Mouse (Mus musculus): ENCODE measurements around the gene Chrna7. TPM values are rescaled to one million over a fixed set of nuclear protein-coding genes. Genes with fewer than 3 reads are reported as not detected.

Gene Chrna7
- total RNA-seq (2021): 10 to 100 TPM; 31.7 to 32.0 TPM
- long read RNA-seq, experiment 1, partial matches to known transcripts: 1 of 8 reads
- long read RNA-seq, experiment 1, other reads (novel, unspliced or antisense): 5 of 8 reads
- long read RNA-seq, experiment 2, partial matches to known transcripts: 3 of 18 reads
- long read RNA-seq, experiment 2, other reads (novel, unspliced or antisense): 11 of 18 reads

GRCm38 (mm10) chr7:63212084-63212723 lies at the start of gene Chrna7:
Chrna7 (minus strand) TSS chr7:63212569.
- DNase-seq (ENCODE audit: low spot score in 2 of 2): peak; percentile 58 to 59

GRCm38 (mm10) chr7:63249404-63249803 lies 37.0 kb upstream of the Chrna7 start:
- DNase-seq (ENCODE audit: low spot score in 2 of 2): no peak

- no peak for DNase-seq (ENCODE audit: low spot score in 2 of 2)
These were observed 25.6 kb upstream of the Chrna7 start for GRCm38 (mm10) chr7:63237852-63238516.

- DNase-seq (ENCODE audit: low spot score in 2 of 2): no peak
These were observed 12.9 kb upstream of the Chrna7 start for GRCm38 (mm10) chr7:63225066-63225780.

- DNase-seq (ENCODE audit: low spot score in 2 of 2): no peak
These were observed 707 bp downstream of the Chrna7 start for GRCm38 (mm10) chr7:63211641-63212083.

- DNase-seq (ENCODE audit: low spot score in 2 of 2): no peak
These were observed 2.9 kb downstream of the Chrna7 start for GRCm38 (mm10) chr7:63209501-63209900.

- no peak for DNase-seq (ENCODE audit: low spot score in 2 of 2)
These were observed 5.2 kb downstream of the Chrna7 start for GRCm38 (mm10) chr7:63207137-63207536.

GRCm38 (mm10) chr7:63195560-63195959 lies 16.8 kb downstream of the Chrna7 start:
- DNase-seq (ENCODE audit: low spot score in 2 of 2): no peak

GRCm38 (mm10) chr7:63189647-63190534 lies 22.5 kb downstream of the Chrna7 start:
- DNase-seq (ENCODE audit: low spot score in 2 of 2): no peak

GRCm38 (mm10) chr7:63170063-63170787 lies 42.1 kb downstream of the Chrna7 start:
- no peak for DNase-seq (ENCODE audit: low spot score in 2 of 2)

- no peak for DNase-seq (ENCODE audit: low spot score in 2 of 2)
These were observed 47.8 kb downstream of the Chrna7 start for GRCm38 (mm10) chr7:63164617-63165016.

GRCm38 (mm10) chr7:63162272-63162864 lies 50.0 kb downstream of the Chrna7 start:
- DNase-seq (ENCODE audit: low spot score in 2 of 2): no peak

- DNase-seq (ENCODE audit: low spot score in 2 of 2): no peak
These were observed 59.1 kb downstream of the Chrna7 start for GRCm38 (mm10) chr7:63153239-63153638.

GRCm38 (mm10) chr7:63148740-63149139 lies 63.6 kb downstream of the Chrna7 start:
- no peak for DNase-seq (ENCODE audit: low spot score in 2 of 2)

- DNase-seq (ENCODE audit: low spot score in 2 of 2): no peak
These were observed 64.0 kb downstream of the Chrna7 start for GRCm38 (mm10) chr7:63148321-63148720.

- no peak for DNase-seq (ENCODE audit: low spot score in 2 of 2)
These were observed 89.8 kb downstream of the Chrna7 start for GRCm38 (mm10) chr7:63122547-63122946.

- no peak for DNase-seq (ENCODE audit: low spot score in 2 of 2)
These were observed 98.7 kb downstream of the Chrna7 start for GRCm38 (mm10) chr7:63113671-63114070.

GRCm38 (mm10) chr7:63113252-63113651 lies 99.1 kb downstream of the Chrna7 start:
- no peak for DNase-seq (ENCODE audit: low spot score in 2 of 2)

- DNase-seq (ENCODE audit: low spot score in 2 of 2): no peak
These were observed 103.0 kb downstream of the Chrna7 start for GRCm38 (mm10) chr7:63109348-63109747.

GRCm38 (mm10) chr7:63085954-63086353 lies 126.4 kb downstream of the Chrna7 start:
- no peak for DNase-seq (ENCODE audit: low spot score in 2 of 2)

Measured in adrenal gland, postnatal 4 days (tissue).